Mouse (Mus musculus) ES-Bruce4 (cell line): Measurements from ENCODE around the gene Apon.

Source experiments
- CTCF ChIP-seq: IDR thresholded peaks from one replicate; pipeline ENCODE4 v1.8.1; 2011; ENCODE audit warnings: low read depth, low read length
- EP300 ChIP-seq: IDR thresholded peaks from 2 replicates; pipeline ENCODE4 v1.6.1; 2011; ENCODE audit warnings: low read depth, low read length; ENCODE audit not compliant: insufficient read depth
- POLR2A ChIP-seq: IDR thresholded peaks from one replicate; pipeline ENCODE4 v1.8.1; 2011; ENCODE audit warnings: low read length; ENCODE audit not compliant: insufficient read depth

DNA sequence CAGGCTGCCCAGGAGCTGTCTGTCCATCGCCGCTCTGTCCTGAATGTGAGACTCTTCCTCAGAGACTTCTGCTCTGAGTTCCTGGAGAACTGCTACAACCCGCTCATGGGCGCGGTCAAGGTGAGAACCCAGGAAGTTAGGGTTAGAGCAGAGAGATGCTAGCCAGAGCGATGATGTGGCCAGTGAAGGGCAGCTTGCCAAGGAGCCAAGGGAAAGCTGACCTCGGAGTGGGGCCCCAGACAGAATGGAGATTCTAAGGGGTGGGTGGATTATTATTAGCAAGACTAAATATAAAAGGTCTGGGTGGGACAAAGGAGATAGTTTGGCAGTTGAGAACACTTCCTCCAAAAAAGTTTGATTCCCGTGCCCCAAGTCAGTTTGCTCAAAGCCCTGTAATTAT lies 10.6 kb upstream of the Apon start:
- no peak for TF ChIP-seq CTCF
- TF ChIP-seq POLR2A: no peak
- no peak for TF ChIP-seq EP300
